Mouse (Mus musculus) midbrain, postnatal 0 days (tissue): ENCODE data around the gene Vmn2r56. TPM values are rescaled to one million over a fixed set of nuclear protein-coding genes. Genes with fewer than 3 reads are reported as not detected.

Source experiments
- ATAC-seq: fragments of 200-750 bp; cut with Nextera tagmentation; 2 replicates; pipeline ENCODE4 v1.8.0; 2017; ENCODE audit warnings: moderate number of reproducible peaks, mild to moderate bottlenecking, moderate TSS enrichment, moderate library complexity; ENCODE audit not compliant: low FRiP score
- DNase-seq: peaks from one replicate; pipeline ENCODE4 v3.0.0-alpha.2; 2015; ENCODE audit warnings: low spot score
- H3K27ac ChIP-seq: fragments of 300-500 bp; sonication (generic); 2 replicates; pipeline ENCODE4 v1.5.1; 2014; ENCODE audit warnings: low read depth, mild to moderate bottlenecking, low read length, mixed read lengths
- H3K27me3 ChIP-seq: fragments of 300-500 bp; sonication (generic); 2 replicates; pipeline ENCODE4 v1.6.1; 2014; ENCODE audit warnings: low read length, control low read depth, mixed read lengths; ENCODE audit not compliant: insufficient read depth
- H3K36me3 ChIP-seq: fragments of 300-500 bp; sonication (generic); 2 replicates; pipeline ENCODE4 v1.6.1; 2014; ENCODE audit warnings: low read length, control low read depth, mixed read lengths; ENCODE audit not compliant: insufficient read depth
- H3K4me1 ChIP-seq: fragments of 300-500 bp; sonication (generic); 2 replicates; pipeline ENCODE4 v1.6.1; 2014; ENCODE audit warnings: mild to moderate bottlenecking, control low read depth, antibody characterized with exemption, low read length, mixed read lengths; ENCODE audit not compliant: insufficient read depth
- H3K4me2 ChIP-seq: fragments of 300-500 bp; sonication (generic); 2 replicates; pipeline ENCODE4 v1.6.1; 2014; ENCODE audit warnings: low read depth, mild to moderate bottlenecking, low read length, mixed read lengths; ENCODE audit not compliant: poor library complexity, severe bottlenecking
- H3K4me3 ChIP-seq: fragments of 300-500 bp; sonication (generic); 2 replicates; pipeline ENCODE4 v1.5.1; 2014; ENCODE audit warnings: low read depth, mild to moderate bottlenecking, low read length, moderate library complexity
- H3K9ac ChIP-seq: fragments of 300-500 bp; sonication (generic); replicated peaks from 2 replicates; pipeline ENCODE4 v1.6.1; 2014; ENCODE audit warnings: mild to moderate bottlenecking, low read length, moderate library complexity, mixed read lengths; ENCODE audit not compliant: poor library complexity, severe bottlenecking
- H3K9me3 ChIP-seq: fragments of 300-500 bp; sonication (generic); 2 replicates; pipeline ENCODE4 v1.6.1; 2016; ENCODE audit warnings: low read length, control low read depth
- CTCF ChIP-seq: IDR thresholded peaks from 2 replicates; pipeline ENCODE4 v1.5.1; 2016; ENCODE audit warnings: antibody characterized with exemption, mild to moderate bottlenecking
- WGBS: fragments of 180-500 bp; shearing (Covaris S2); extraction: QIAGEN DNeasy Blood & Tissue Kit; methylation state at CpG from one replicate; pipeline ENCODE4 v1.1.7; 2014; 5-methylcytosine and 5-hydroxymethylcytosine counted together
- polyA plus RNA-seq: library from polyadenylated mRNA; unstranded; fragments of >200 nt; fragmentation: Nextera tagmentation; extraction: Ambion mirVana; gene quantifications from 2 replicates; pipeline ENCODE4 v1.2.1, GENCODE M21; 2015
- total RNA-seq: library from RNA; depleted of rRNA; stranded (reverse); fragments of >200 nt; gene quantifications from 2 replicates; pipeline ENCODE4 v1.2.3, GENCODE M21; 2014; rRNA removed

The Vmn2r56 gene
- not detected in 2 replicates for total RNA-seq
- polyA plus RNA-seq: 0.02 and 0.05 TPM in 2 replicates

GRCm38 (mm10) chr7:12734904-12735303 is at the start of gene Vmn2r56:
Gene Vmn2r56, minus strand, starts transcription at chr7:12735004.
- no peaks in the 10 kb centered on the region for H3K27me3 ChIP-seq
- WGBS: 43% methylated on average over 1 of the region's 1 CpGs
- no peak within 1 kb of the TSS for H3K4me2 ChIP-seq
- TF ChIP-seq CTCF: no peak
- ATAC-seq (no peak), DNase-seq (no peak)
- H3K9me3 ChIP-seq: peaks cover 7% of the 10 kb centered on the region; the same call in 1 of the 2 replicates
- no peak within 1 kb of the TSS for H3K9ac ChIP-seq
- no peaks in the 10 kb centered on the region for H3K36me3 ChIP-seq
- H3K27ac ChIP-seq: no peak within 1 kb of the TSS
- H3K4me1 ChIP-seq: no peaks in the 10 kb centered on the region
- no peak within 1 kb of the TSS for H3K4me3 ChIP-seq

DNA sequence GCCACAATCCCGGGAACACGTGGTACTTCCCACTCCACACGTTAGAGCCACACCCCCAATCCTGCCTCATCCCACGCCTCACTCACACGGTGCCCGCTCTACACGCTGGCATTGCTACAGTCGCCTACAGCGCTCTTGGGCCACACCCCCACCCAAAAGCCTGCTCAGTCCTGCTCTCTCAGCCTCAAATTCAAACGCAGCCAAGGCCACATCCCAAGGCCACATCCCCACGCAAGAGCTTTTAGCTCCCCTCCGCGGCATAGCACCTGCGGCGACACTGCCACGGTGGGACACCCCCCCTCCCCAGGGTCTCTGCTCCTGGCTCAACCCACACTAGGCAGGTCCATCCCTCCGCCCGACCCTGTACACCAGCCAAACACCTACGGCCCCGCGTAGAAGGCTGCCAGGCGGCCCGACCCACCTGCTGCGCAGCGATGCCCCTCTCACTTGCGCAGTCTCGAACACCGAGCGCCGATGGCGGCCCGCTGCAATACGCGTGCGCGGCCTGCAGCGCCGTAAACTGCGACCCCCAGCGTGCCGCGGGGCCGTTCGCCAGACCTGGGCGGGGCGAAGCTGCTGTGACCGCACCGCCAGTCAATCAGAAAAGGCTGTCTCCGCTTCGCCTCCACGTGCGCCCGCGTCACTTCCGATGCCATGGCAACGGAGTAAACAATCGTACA is 45.5 kb upstream of the Vmn2r56 start:
- Histone ChIP-seq H3K4me2 (peak overlapping the region; percentile 90), H3K27ac (peak overlapping the region; percentile 88), H3K27me3 (no peaks in the 10 kb centered on the region), H3K9ac (peak overlapping the region; percentile 88), H3K9me3 (no peaks in the 10 kb centered on the region), H3K4me3 (peak overlapping the region; percentile 67), H3K36me3 (peaks cover 3% of the 10 kb centered on the region; the same call in 1 of the 2 replicates), H3K4me1 (peaks cover 5% of the 10 kb centered on the region)
- ATAC-seq (peak; percentile 97), DNase-seq (peak; percentile 94)
- WGBS: under 1% methylated on average over 57 of the region's 57 CpGs
- TF ChIP-seq CTCF: peak; percentile 31

GRCm38 (mm10) chr7:12779782-12780150 is 45.0 kb upstream of the Vmn2r56 start:
- TF ChIP-seq CTCF: no peak
- 20% methylated on average over 10 of the region's 10 CpGs for WGBS
- Histone ChIP-seq H3K27ac (peak overlapping the region; percentile 88; the same call in 1 of the 2 replicates), H3K4me3 (peak overlapping the region; percentile 67), H3K9me3 (peaks cover 5% of the 10 kb centered on the region; the same call in 1 of the 2 replicates), H3K36me3 (peaks cover 8% of the 10 kb centered on the region), H3K9ac (peak overlapping the region; percentile 88), H3K27me3 (no peaks in the 10 kb centered on the region), H3K4me1 (peaks cover 5% of the 10 kb centered on the region), H3K4me2 (peak overlapping the region; percentile 90)
- DNase-seq (no peak), ATAC-seq (no peak)

GRCm38 (mm10) chr7:12779141-12779540 is 44.3 kb upstream of the Vmn2r56 start:
- H3K36me3 ChIP-seq: peaks cover 14% of the 10 kb centered on the region
- WGBS: 88% methylated on average over 5 of the region's 5 CpGs
- H3K4me1 ChIP-seq: peaks cover 5% of the 10 kb centered on the region
- peak overlapping the region; percentile 90 for H3K4me2 ChIP-seq
- H3K27ac ChIP-seq: no peak overlapping the region
- no peak overlapping the region for H3K9ac ChIP-seq
- H3K9me3 ChIP-seq: peaks cover 11% of the 10 kb centered on the region; the same call in 1 of the 2 replicates
- H3K4me3 ChIP-seq: peak overlapping the region; percentile 67; the same call in 1 of the 2 replicates
- no peak for TF ChIP-seq CTCF
- no peak for DNase-seq
- H3K27me3 ChIP-seq: no peaks in the 10 kb centered on the region
- no peak for ATAC-seq

DNA sequence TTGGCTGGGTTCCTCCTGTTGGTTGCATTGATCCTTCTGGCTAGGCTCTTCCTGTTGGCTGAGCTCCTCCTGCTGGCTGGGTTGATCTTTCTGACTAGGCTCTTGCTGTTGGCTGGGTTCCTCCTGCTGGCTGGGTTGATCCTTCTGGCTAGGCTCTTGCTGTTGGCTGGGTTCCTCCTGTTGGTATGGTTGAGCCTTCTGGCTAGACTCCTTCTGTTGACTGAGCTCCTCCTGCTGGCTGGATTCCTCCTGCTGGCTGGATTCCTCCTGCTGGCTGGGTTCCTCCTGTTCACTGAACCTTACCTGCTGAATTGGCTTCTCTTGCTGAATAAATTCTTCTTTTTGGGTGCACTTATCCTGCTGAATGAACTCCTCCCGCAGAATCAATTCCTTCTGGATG is 39.8 kb upstream of the Vmn2r56 start:
- Histone ChIP-seq H3K9me3 (peaks cover 13% of the 10 kb centered on the region; the same call in 1 of the 2 replicates), H3K4me3 (no peak overlapping the region), H3K4me1 (peaks cover 3% of the 10 kb centered on the region), H3K27ac (no peak overlapping the region), H3K36me3 (peaks cover 53% of the 10 kb centered on the region), H3K4me2 (no peak overlapping the region), H3K27me3 (no peaks in the 10 kb centered on the region), H3K9ac (no peak overlapping the region)
- ATAC-seq (no peak), DNase-seq (peak; percentile 9)
- no peak for TF ChIP-seq CTCF
- 100% methylated on average over 1 of the region's 1 CpGs for WGBS

GRCm38 (mm10) chr7:12774111-12774510 is 39.3 kb upstream of the Vmn2r56 start:
- no peak overlapping the region for H3K27ac ChIP-seq
- peaks cover 13% of the 10 kb centered on the region; the same call in 1 of the 2 replicates for H3K9me3 ChIP-seq
- no peak overlapping the region for H3K4me3 ChIP-seq
- H3K9ac ChIP-seq: no peak overlapping the region
- no peaks in the 10 kb centered on the region for H3K4me1 ChIP-seq
- DNase-seq (no peak), ATAC-seq (no peak)
- H3K36me3 ChIP-seq: peaks cover 58% of the 10 kb centered on the region
- no peak overlapping the region for H3K4me2 ChIP-seq
- TF ChIP-seq CTCF: no peak
- WGBS: 90% methylated on average over 9 of the region's 9 CpGs
- H3K27me3 ChIP-seq: no peaks in the 10 kb centered on the region
